Mouse (Mus musculus) heart, embryonic 12.5 days (tissue): ENCODE data around the gene Prelp. TPM values are rescaled to one million over a fixed set of nuclear protein-coding genes. Genes with fewer than 3 reads are reported as not detected.
A peak's percentile ranks its signal among the peaks of the same experiment; 100 is the strongest.

Source experiments
- ATAC-seq: fragments of 200-750 bp; cut with Nextera tagmentation; 2 replicates; pipeline ENCODE4 v1.8.0; 2017; ENCODE audit warnings: moderate TSS enrichment, moderate library complexity; ENCODE audit not compliant: insufficient number of reproducible peaks, low FRiP score
- H3K27ac ChIP-seq: fragments of 300-500 bp; sonication (generic); 2 replicates; pipeline ENCODE4 v1.5.1; 2016; ENCODE audit warnings: mild to moderate bottlenecking, moderate library complexity; ENCODE audit not compliant: poor library complexity, severe bottlenecking
- H3K27me3 ChIP-seq: fragments of 300-500 bp; sonication (generic); replicated peaks from 2 replicates; pipeline ENCODE4 v1.6.1; 2016; ENCODE audit warnings: mild to moderate bottlenecking, moderate library complexity
- H3K36me3 ChIP-seq: fragments of 300-500 bp; sonication (generic); 2 replicates; pipeline ENCODE4 v1.6.1; 2016; ENCODE audit warnings: mild to moderate bottlenecking, moderate library complexity
- H3K4me1 ChIP-seq: fragments of 300-500 bp; sonication (generic); replicated peaks from 2 replicates; pipeline ENCODE4 v1.6.1; 2016; ENCODE audit warnings: mild to moderate bottlenecking
- H3K4me2 ChIP-seq: fragments of 300-500 bp; sonication (generic); 2 replicates; pipeline ENCODE4 v1.6.1; 2016; ENCODE audit warnings: mild to moderate bottlenecking, moderate library complexity
- H3K4me3 ChIP-seq: fragments of 300-500 bp; sonication (generic); 2 replicates; pipeline ENCODE4 v1.5.1; 2016; ENCODE audit warnings: mild to moderate bottlenecking
- H3K9ac ChIP-seq: fragments of 300-500 bp; sonication (generic); 2 replicates; pipeline ENCODE4 v1.6.1; 2016; ENCODE audit warnings: mild to moderate bottlenecking, moderate library complexity
- H3K9me3 ChIP-seq: fragments of 300-500 bp; sonication (generic); replicated peaks from 2 replicates; pipeline ENCODE4 v1.6.1; 2016; ENCODE audit warnings: mild to moderate bottlenecking, moderate library complexity
- whole genome bisulfite sequencing: fragments of 180-500 bp; shearing (Covaris S2); methylation state at CpG from one replicate; pipeline ENCODE4 v1.1.7; 2016; 5-methylcytosine and 5-hydroxymethylcytosine counted together
- polyA plus RNA-seq: library from polyadenylated mRNA; unstranded; fragments of >200 nt; fragmentation: Nextera tagmentation; extraction: Ambion mirVana; gene quantifications from 2 replicates; pipeline ENCODE4 v1.2.1, GENCODE M21; 2016

Prelp gene
- polyA plus RNA-seq, 1 experiment from 2014 or later, result 2.7 TPM

DNA sequence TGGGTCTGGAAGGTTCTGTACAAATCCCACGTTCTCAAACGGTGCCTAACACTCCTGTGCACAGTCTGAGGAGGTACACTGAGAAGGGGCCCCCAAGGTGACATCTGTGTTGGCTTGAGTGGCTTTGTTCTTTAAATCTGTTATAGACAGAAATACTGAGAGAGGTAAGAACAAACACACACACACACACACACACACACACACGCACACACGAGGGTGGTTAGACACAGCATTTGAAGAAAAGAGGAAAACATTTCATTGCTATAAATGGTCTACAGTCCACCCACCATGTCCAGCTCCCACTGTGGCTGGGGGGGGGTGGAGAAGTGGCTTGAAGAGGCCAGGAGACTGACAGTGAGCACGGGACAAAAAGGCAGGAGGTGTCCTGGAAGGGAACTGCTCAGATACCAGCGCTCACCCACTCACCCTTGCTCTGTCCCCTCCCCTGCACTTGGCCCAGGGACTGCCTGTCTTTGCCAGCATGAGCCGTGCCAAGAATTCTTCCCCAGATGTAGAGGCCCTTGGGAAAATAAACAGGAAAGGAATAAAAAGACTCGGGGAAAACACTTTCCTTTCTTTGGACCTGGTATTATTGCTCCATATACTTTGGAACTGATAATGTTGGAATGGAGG, 5.4 kb downstream of the Prelp start:
- H3K27ac ChIP-seq, result 0 out of 2 replicates have a peak overlapping the region, but pooled peaks have one; percentile 10
- no peak overlapping the region for H3K4me3 ChIP-seq
- no peak overlapping the region for H3K4me2 ChIP-seq
- peak; percentile 51; the same call in 1 of the 2 replicates for ATAC-seq
- H3K36me3 ChIP-seq, result no peaks in the 10 kb centered on the region
- WGBS, result 43% methylated on average over 8 of the region's 8 CpGs
- peaks cover 33% of the 10 kb centered on the region for H3K4me1 ChIP-seq
- no peak overlapping the region for H3K9ac ChIP-seq
- no peaks in the 10 kb centered on the region for H3K9me3 ChIP-seq
- H3K27me3 ChIP-seq, result peaks cover 4% of the 10 kb centered on the region

DNA sequence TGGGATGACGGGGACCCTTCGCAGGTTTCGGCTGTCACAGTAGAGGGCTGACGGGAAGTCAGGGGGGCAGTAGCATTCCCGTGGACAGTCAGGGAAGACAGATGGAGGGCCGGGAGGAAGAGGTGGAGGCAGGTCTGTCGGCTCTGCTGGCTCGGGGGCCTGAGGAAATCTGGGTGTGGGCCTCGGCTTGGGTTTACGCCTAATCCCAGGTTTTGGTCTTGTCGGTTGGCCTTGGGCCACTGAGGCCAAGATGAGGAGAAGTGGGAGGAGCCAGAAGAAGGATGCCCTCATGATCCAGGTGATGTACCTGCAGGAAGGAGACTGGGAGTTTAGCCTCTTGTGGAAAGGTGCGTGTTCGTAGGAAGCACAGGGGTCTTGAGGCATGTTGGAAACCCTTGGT, 6.1 kb downstream of the Prelp start:
- no peak overlapping the region for H3K4me2 ChIP-seq
- no peaks in the 10 kb centered on the region for H3K9me3 ChIP-seq
- H3K9ac ChIP-seq, result no peak overlapping the region
- ATAC-seq, result no peak
- WGBS, result 82% methylated on average over 13 of the region's 13 CpGs
- H3K27me3 ChIP-seq, result peaks cover 8% of the 10 kb centered on the region
- no peak overlapping the region for H3K4me3 ChIP-seq
- peaks cover 31% of the 10 kb centered on the region for H3K4me1 ChIP-seq
- no peak overlapping the region for H3K27ac ChIP-seq
- no peaks in the 10 kb centered on the region for H3K36me3 ChIP-seq

DNA sequence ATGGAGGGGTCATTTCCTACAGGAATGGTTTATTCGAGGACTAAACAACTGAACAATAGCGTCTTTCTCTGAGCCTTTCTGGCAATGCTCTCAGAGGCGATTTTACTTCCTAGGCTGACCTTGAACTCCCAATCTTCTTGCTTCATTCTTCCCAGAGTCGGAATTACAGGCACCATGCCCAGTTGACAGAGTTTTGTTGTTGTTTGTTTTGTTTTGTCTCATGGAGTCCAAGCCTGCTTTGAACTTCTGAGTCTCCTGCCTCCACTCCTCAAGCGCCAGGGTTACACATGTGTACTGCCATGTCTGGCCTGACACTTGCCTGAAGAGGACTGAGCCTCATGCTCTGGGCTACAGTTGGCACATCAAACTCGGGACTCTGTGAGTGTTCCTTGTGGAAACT, 8.2 kb downstream of the Prelp start:
- H3K4me1 ChIP-seq, result peaks cover 47% of the 10 kb centered on the region
- H3K27me3 ChIP-seq, result peaks cover 8% of the 10 kb centered on the region
- H3K4me2 ChIP-seq, result no peak overlapping the region
- H3K9me3 ChIP-seq, result no peaks in the 10 kb centered on the region
- H3K9ac ChIP-seq, result no peak overlapping the region
- H3K36me3 ChIP-seq, result no peaks in the 10 kb centered on the region
- no peak for ATAC-seq
- H3K4me3 ChIP-seq, result no peak overlapping the region
- 70% methylated on average over 6 of the region's 6 CpGs for WGBS
- no peak overlapping the region for H3K27ac ChIP-seq

DNA sequence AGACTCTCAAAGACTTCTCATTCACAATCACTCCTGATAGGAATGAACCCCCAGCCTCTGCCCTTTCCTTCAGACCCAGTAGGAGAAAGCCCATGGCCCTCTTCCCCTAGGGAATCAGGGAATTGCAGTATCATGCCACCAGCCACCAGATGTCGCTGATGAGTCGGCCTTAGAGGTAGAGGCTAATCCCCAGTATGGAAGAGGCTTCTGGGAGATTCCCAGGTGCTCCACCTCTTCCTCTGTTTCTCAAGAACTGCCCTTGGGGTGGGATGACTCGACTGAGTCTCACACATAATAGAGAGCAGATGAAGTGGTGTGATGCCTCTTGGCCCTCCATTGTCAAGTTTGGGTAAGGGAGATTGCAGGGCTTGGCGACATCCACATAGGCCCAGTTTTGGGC, 9.8 kb downstream of the Prelp start:
- 28% methylated on average over 4 of the region's 4 CpGs for WGBS
- Histone ChIP-seq H3K36me3 (no peaks in the 10 kb centered on the region), H3K9ac (no peak overlapping the region), H3K4me2 (no peak overlapping the region), H3K4me1 (peaks cover 41% of the 10 kb centered on the region), H3K9me3 (no peaks in the 10 kb centered on the region), H3K4me3 (no peak overlapping the region), H3K27ac (no peak overlapping the region), H3K27me3 (peaks cover 20% of the 10 kb centered on the region)
- ATAC-seq, result no peak

DNA sequence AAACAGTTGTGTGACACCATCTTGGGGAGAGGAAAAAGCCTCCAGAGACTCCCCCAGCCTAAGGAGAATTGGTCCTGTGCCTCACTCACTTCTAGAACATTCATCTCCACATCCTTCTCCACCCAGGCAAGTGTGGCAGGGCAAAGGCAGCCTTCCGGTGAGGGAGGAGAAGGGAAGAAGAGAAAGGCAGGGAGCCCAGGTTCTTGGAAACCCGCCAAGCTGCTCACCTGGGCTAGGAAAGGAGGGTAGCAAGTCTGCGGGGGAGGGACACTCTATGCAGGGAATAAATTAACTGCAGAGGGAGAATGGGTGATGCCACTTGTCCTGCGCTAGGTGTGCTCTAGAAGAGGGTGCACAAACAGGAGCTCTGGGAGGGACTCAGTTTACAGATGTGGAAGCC, 10.2 kb downstream of the Prelp start:
- Histone ChIP-seq H3K27ac (no peak overlapping the region), H3K4me1 (peaks cover 37% of the 10 kb centered on the region), H3K36me3 (no peaks in the 10 kb centered on the region), H3K4me3 (no peak overlapping the region), H3K9ac (no peak overlapping the region), H3K27me3 (peaks cover 24% of the 10 kb centered on the region), H3K4me2 (no peak overlapping the region), H3K9me3 (no peaks in the 10 kb centered on the region)
- no peak for ATAC-seq
- 64% methylated on average over 4 of the region's 4 CpGs for WGBS

DNA sequence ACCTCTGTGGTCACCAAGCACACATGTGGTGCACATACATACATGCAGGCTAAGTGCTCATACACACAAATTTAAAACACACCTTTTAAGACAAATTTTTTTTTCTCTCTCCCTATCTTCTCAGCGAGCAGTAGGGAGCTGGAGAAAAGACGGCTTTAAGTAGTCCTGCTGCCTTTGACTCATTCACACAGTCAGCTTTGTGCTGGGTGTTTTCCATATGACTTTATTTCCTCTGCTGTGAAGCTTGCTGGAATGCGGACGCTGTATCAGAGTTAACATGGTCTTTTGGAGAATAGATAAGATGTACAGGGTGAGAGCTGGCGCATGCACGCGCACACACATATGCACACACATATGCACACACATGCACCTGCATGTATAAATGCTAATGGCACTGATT, 11.1 kb downstream of the Prelp start:
- Histone ChIP-seq H3K27ac (no peak overlapping the region), H3K4me3 (no peak overlapping the region), H3K27me3 (peaks cover 25% of the 10 kb centered on the region), H3K4me1 (peaks cover 30% of the 10 kb centered on the region), H3K9me3 (no peaks in the 10 kb centered on the region), H3K36me3 (no peaks in the 10 kb centered on the region), H3K9ac (no peak overlapping the region), H3K4me2 (no peak overlapping the region)
- 55% methylated on average over 7 of the region's 7 CpGs for WGBS
- no peak for ATAC-seq

DNA sequence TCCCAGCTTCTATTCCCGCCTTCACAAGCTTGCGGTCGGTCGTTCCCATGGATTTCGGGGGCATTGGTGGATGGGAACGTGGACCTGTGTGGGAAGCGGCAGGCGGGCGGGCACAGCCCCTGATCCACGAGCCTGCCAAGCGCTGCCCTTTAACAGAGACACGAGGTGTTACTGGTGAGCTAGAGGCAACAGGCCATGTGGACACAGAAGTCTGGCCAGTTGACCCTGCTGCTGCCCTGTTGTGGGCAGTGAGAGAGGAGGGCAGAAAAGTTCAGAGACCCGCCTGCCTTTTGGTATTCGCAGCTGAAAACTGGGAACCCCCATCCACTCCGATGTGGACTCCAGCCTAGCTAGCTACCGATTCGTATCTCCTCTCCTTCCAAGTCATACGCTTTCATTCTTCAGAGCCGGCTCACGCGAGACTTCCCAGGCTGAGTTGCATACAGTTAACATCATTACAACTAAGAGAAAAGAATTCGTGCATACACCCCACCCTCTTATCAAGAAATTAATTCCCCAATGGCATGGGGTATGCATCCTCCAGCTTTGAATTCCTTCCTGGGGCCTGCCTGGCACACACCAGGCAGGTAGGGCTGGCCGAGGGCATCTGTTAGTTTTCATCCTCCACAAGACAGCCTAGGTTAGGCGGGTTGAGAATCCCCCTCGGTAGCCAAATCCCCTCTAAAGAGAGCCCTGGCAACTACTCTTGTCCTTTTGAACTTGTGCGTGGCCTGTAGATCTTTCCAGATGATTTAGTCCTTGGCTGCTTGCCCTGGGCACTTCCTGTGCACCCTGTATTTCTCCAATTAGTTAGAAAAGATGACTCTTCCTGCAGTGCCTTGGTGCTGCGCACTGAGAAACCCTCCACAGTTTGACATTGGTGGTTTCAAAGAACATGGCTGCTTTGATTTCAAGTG, 12.3 kb downstream of the Prelp start:
- peaks cover 21% of the 10 kb centered on the region for H3K27me3 ChIP-seq
- no peaks in the 10 kb centered on the region for H3K36me3 ChIP-seq
- H3K4me2 ChIP-seq, result peak overlapping the region; percentile 90
- H3K4me3 ChIP-seq, result peak overlapping the region; percentile 45
- H3K9ac ChIP-seq, result peak overlapping the region; percentile 68
- peaks cover 30% of the 10 kb centered on the region for H3K4me1 ChIP-seq
- peak overlapping the region; percentile 32 for H3K27ac ChIP-seq
- H3K9me3 ChIP-seq, result no peaks in the 10 kb centered on the region
- peak; percentile 16; the same call in 1 of the 2 replicates for ATAC-seq
- WGBS, result 12% methylated on average over 27 of the region's 27 CpGs

DNA sequence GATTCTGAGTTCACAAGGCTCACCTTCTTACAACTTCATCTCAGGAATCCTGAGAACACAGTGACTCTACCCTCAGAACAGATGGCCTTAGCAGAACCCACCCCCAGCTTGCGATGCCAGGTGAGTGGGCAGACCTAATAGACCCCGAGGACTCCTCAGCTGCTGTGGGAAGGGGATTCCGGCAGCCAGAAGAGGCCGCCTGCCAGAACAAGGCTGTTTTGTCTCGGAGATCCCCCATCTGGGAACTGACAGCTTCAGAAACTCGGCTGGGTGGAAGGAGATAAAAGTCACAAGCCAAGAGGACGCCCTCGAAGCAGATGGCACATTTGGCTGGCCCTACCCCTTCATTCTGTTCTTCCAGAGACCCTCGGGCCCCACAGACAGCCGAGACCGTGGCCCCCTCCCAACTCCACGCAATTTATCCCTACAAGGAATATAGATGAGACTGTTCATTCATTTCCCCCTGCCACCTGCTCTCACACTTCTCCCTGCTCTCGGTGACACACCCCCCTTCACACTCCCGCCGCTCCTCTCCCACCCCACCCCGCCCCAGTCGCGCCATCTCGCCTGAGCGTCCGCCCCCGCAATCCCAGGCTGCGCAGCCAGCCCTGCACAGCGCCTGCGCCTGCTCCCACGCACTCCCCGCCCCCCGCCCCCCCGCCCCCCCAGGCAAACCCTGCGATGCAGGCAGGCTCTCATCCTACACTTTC, 13.1 kb downstream of the Prelp start, which contains the start of gene Optc:
Gene Optc (minus strand): TSS at position 51 of the 710 bp plus-strand sequence.
- peak within 1 kb of the TSS; percentile 90 for H3K4me2 ChIP-seq
- H3K27me3 ChIP-seq, result peaks cover 25% of the 10 kb centered on the region
- peaks cover 30% of the 10 kb centered on the region for H3K4me1 ChIP-seq
- H3K4me3 ChIP-seq, result peak within 1 kb of the TSS; percentile 45
- peak; percentile 44 for ATAC-seq
- H3K36me3 ChIP-seq, result no peaks in the 10 kb centered on the region
- WGBS, result 3% methylated on average over 29 of the region's 30 CpGs
- peak within 1 kb of the TSS; percentile 32 for H3K27ac ChIP-seq
- peak within 1 kb of the TSS; percentile 68 for H3K9ac ChIP-seq
- no peaks in the 10 kb centered on the region for H3K9me3 ChIP-seq

DNA sequence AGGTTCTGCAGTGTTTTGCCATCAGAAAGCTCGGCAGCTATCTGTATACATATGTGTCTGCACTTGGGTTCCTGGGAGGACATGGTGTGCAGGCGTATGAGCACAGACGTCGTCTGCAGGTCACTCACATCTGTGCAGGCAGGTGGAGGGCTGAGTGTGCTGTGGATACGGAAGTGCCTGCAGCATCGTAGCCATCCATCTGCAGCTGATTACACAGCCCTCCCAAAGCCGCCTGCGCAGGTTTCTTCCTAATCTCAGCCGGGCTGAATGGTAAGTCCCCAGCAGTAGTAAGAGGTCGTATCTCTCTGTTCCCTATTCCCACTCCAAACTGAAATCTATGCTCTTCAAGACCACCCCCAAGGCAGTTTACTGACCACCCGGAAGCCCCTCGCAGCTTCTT, 14.8 kb downstream of the Prelp start:
- Histone ChIP-seq H3K9ac (no peak overlapping the region), H3K4me1 (peaks cover 30% of the 10 kb centered on the region), H3K27ac (no peak overlapping the region), H3K27me3 (peaks cover 31% of the 10 kb centered on the region), H3K9me3 (no peaks in the 10 kb centered on the region), H3K36me3 (no peaks in the 10 kb centered on the region), H3K4me3 (no peak overlapping the region), H3K4me2 (no peak overlapping the region)
- no peak for ATAC-seq
- 56% methylated on average over 12 of the region's 12 CpGs for WGBS

DNA sequence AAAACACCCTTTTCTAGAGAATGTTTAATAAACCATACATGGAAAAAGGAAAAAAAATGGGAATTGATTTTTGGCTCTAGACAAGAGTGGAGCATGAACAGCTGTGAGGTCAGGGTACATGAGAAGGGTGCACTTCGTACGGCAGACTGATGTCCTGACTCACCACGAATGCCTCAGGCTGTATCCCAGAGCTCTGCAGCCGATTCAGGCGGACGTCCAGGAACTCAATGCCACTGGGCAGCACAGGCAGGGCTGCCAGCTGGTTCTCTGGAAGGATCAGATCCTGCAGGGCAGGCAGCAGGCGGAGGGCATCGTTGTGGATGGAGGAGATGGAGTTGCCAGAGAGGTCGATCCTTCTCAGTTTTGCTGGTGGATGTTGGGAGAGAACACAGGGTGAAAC, 20.4 kb downstream of the Prelp start:
- Histone ChIP-seq H3K4me3 (no peak overlapping the region), H3K4me1 (peaks cover 25% of the 10 kb centered on the region), H3K9me3 (no peaks in the 10 kb centered on the region), H3K4me2 (no peak overlapping the region), H3K27me3 (peaks cover 10% of the 10 kb centered on the region; the same call in 1 of the 2 replicates), H3K36me3 (no peaks in the 10 kb centered on the region), H3K27ac (no peak overlapping the region), H3K9ac (no peak overlapping the region)
- ATAC-seq, result no peak
- 90% methylated on average over 9 of the region's 9 CpGs for WGBS

DNA sequence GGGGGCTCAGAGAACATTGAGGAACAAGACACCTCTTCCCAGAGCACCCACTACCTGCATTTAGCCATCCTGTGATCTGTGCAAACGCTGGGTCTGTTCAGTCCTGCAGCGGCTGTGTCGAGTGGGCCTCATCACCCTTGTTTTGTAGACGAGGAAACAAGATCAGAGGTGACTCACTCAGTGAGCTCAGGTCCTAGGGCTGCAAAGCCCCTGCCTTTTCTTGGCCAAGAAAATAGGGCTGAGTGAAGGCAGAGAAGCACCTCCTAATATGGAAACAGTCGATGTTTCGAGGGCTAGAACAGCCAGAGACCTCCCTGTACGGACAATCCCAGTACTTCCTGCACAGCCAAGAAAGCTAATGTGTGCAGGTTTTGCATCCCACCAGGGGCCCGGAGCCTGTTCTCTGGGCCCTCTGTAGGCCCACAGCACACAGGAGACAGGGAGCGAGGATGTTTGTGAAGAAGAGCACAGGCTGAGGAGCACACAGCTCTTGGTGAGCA, 22.1 kb downstream of the Prelp start:
- H3K4me3 ChIP-seq, result no peak overlapping the region
- 0 out of 2 replicates have a peak overlapping the region, but pooled peaks have one; percentile 3 for H3K9ac ChIP-seq
- no peak overlapping the region for H3K4me2 ChIP-seq
- H3K27ac ChIP-seq, result no peak overlapping the region
- peaks cover 10% of the 10 kb centered on the region; the same call in 1 of the 2 replicates for H3K27me3 ChIP-seq
- WGBS, result 45% methylated on average over 9 of the region's 9 CpGs
- H3K4me1 ChIP-seq, result peaks cover 39% of the 10 kb centered on the region
- no peaks in the 10 kb centered on the region for H3K9me3 ChIP-seq
- H3K36me3 ChIP-seq, result no peaks in the 10 kb centered on the region
- no peak for ATAC-seq
